Mouse (Mus musculus) layer of hippocampus, adult 9-10 months (tissue): ENCODE measurements at regions not wholly inside any gene's neighbourhood (a gene's known extent, or its start where the extent isn't known, plus 50 kb on each side); places are given as distances from the start of the nearest gene placed in this dataset.
"Not testable (repeated sequence)": the region's sequence is repeated elsewhere in the genome, so short reads cannot be mapped to it uniquely, and the experiment has no call there.

ENCODE experiments used
- DNase-seq: peaks from one replicate; pipeline ENCODE4 v3.0.0; 2022; ENCODE audit warnings: low spot score

DNA sequence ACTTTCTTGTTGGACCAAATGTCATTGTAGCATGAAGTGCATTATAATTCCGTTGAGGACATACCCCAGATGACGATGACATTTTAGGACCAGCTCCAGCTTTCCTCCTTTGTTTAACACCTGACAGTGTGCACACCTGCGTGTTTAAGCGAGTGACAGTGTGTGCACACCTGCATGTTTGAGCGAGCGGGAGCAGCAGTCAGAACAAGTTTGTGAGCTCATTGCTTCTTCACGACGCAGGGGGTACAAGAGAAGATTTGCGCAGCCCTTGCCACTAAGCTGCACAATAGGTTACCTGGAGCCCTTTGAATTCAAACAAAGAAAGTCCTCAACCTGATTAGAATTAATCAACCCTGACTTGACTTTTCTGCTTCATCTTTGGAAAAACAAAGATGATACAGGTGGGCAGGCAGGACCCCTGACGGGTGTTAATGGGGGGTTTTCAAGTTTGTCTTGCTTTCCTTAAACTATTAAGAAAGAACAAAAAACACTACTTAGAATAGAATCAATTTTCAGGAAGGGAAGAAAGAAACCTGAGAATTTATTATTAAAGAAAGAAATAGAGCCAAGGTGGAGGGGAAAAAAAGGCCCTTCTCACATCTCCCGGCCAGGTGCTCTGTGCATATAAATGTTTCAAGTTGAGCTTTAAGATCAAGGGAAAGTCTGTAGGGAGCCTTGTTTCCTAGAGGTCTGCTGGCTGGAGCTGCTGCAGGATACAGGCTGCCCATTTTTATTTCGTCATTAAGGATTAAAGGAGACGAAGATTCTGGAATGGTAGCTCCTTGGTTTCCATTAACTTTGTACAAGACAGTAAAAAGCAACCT is 144.8 kb upstream of the Ttc29 start:
- no peak for DNase-seq

DNA sequence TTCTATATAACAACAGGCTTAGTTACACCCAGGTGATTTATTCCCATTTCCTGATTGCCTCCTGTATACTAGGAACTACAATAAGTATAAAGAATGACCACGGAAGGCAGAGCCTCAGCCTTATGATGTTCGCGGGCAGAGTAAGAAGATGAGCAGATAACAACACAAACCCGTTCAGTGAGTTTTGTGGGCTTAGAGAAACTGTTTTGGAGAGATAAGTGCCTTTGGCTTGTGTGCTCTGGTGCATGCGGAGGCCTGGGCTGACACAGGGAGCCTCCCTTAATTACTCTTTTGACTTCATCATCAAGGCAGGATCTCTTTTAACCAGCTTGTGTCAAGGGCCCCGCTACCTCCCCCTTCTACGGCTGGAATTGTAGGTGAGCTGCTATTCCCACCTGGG is 139.3 kb upstream of the Ttc29 start:
- no peak for DNase-seq

DNA sequence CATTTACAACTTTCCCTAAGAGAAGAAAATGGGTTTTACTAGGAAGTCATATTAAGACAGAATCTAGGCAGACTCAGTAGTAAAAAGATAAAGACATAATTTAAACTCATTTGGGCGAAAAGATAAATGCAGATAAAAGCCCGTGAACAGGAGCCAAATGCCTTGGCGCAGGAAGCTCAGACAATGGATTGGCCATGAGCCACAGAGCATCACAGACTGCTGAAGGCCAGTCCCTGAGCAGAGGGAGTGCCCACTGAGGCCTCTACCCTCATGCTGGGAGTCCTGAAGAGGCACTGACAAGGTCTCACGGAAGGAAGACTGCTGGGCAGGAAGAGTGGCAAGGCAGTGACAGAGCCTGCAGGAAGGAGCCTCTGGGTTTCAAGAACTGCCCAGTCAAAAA is 136.0 kb upstream of the Ttc29 start:
- DNase-seq = no peak

DNA sequence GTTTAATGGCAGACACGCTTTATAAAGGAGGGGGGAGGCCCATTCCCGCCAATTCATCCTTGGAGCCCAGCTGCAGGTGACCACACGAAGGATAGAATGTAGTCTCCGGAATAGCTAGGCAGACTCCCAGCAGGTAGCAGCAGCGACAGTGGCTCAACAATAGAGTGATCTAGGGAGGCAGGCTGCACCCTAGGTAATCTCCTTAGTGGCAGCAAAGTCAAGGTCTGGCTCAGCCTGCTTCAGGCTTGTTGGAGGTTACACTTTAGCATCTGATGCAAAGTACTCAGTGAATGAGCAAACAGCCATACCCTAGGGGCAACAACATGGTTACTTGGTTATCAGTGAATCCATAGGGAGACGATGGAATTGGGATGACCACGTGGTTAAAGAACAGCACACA is 131.7 kb upstream of the Ttc29 start:
- not testable (repeated sequence) for DNase-seq

DNA sequence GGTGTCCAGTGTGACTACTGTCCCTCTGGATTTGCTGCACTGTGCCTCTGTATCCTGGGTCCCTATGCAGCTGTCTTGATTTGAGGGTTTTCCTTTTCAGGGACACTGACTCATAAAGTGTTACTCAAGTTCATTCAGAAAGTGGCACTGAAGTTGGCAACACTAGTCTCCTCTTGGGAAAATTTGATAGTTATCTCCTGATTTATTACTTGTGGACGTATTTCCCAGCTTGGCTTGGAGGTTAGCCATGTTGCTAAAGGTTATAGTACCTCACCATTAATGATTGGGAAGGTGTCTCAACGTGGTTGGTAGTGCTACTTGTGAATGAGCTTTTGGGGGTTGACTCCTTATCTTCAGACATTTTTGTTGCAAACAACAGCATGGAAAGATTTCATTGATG is 130.1 kb upstream of the Ttc29 start:
- no peak for DNase-seq

DNA sequence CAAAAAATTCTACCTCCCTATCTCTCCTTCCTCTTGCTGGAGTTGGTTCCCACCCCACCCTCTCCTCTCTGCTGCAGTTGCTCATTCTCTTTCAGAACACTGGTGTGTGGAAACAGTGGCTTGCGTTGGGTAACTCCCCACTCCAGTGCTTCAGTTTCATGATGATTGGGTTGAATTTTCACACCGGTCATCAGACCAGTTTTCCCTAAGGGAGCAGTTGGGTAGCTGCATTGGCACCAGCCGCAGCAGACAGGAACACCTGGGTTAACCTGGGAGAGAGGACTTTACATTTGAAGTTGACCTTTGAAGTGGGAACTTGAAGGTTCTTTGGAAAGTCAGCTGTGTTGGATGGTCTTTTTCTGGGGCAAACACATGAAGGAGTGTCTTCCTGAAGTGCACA is 126.7 kb upstream of the Ttc29 start:
- no peak for DNase-seq

DNA sequence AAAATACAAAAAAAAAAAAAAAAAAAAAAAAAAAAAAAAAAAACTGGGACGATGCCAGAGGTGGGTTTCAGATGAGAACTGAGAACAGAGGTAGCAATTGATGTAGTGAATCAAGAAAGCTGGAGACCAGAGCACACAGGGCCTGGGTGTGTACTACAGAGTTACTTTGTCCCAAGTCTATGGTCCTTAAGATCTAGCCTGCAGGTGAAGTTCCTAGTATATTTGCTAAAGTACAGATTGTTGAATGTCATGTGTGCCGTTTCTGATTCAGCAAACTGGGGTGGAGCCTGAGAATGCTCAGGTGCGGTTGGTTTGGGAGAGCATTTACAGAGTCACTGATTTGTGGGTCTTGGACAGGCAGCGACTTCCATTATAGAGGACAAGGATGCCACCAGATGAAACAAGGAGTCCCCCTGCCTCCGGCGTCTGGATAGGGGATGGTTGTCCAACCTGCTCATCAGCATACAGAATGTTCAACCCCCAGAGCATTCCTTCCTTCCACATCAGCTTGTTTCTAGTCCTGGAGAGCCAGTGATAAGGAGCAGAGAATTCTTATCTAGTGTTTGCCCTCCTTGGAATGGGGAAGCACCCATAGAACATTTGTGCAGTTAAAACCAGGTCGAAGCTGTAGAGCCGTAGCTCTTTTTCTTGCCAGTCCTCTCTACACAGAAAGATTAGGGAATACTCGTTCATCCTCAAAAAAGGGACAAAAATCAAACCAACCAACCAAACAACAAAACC is 122.5 kb upstream of the Ttc29 start:
- DNase-seq = no peak

DNA sequence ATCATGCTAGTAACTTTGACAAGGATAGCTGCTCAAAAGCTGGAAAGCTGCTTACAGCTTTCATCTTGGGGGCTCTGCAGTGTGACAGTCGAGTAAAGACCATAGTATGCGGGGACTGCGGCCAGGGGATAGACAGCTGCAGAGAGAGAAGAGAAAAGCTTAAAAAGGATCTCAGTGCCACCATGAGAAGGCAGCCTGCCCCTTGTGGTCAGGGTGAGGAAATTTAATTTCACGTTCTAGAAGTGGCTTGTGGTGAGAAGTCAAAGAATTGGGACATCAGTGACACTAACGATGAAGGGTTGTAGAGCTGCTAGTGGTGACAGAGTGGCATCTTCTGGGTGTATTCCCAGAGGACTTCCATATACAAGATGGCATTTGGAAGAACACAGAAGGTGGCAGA is 116.7 kb upstream of the Ttc29 start:
- DNase-seq = no peak

DNA sequence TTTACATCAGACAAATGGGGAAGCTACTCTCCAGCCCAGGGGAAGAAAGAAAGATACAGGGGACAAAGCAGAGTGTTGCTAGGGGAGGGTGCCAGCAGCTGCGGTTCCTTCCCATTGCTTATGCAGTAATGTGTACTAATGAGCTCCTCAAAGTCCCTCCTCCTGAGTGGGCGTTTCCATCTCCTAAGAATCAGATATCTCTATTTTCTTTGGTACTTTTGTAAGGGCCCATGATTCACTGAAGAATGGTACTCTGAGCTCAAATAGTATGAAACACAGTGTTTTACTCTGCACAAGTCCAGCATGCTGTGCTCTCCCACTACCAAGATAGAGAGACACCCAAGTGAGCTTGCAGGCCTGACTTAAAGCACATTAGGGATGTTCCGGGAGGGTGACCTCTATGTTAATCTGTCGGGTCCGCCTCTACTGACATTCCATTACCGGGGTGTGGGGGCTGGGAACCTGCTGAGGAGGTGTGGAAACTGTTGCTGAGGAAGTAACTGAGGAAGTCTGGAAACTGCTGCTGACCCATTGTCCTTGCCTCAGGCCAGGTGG is 114.8 kb upstream of the Ttc29 start:
- no peak for DNase-seq

DNA sequence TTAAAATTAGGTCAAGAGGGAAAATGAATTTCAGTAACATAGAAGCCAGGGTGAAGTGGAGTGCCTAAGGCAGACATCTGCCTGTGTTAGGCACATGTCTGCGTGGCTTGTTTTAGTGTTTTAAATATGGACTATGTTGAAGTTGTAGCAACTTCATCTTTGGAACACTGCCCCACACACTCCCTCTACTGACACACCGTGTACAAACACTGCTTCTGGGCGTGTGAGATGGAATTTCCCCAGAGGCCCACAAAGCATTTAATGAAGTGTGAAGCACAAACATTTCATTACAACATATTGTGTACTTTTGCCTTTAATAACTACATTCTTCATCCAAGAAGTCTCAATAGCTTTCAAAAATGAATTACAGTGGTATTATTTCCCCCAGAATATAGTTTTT is 114.0 kb upstream of the Ttc29 start:
- no peak for DNase-seq

DNA sequence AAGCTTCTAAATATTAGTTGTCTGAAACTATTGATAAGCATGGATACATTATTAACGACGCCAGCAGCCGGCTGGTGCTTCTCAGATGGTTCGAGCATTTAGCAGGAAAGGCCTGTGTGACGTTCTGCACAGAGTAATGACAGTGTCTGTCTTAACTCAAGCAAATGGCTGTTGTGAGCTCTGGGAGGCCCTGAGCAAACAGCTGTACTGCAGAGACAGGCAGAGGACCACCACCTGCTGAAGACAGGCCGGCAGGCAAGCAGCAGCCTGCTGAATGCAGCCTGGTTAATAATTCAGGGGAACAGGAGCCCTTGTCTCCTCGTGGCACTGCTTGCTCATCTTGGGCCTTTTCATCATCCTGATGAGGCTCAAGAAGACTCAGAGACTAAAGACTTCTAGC is 105.8 kb upstream of the Ttc29 start:
- no peak for DNase-seq

DNA sequence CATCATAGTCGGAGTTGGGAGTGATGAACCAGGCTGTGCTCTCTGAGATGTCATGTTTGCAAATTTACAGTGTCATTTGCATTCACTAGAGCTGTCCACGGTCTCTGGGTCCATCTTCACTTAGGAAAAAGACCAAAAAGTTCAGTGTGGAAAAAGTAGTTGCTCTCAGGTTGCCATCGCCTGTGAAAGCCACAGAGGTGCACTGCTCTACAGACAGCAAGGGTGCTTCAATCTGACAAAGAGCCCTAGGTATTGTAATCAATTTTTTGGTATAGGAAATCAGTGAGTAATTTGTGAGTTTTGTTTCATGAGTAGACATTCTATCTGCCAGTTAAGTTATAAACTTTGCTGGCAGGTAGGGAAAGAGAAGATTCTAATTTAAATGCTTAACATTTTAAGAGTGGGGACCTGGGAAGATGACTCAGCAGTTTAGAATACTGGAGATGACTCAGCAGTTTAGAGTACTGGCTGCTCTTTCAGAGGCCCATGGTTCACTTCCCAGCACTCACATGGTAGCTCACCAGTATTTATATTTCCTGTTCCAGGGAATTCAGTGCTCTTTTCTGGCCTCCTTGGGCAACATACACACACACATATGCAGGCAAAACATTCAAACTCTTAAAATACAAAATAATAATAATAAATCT is 103.0 kb upstream of the Ttc29 start:
- no peak for DNase-seq

DNA sequence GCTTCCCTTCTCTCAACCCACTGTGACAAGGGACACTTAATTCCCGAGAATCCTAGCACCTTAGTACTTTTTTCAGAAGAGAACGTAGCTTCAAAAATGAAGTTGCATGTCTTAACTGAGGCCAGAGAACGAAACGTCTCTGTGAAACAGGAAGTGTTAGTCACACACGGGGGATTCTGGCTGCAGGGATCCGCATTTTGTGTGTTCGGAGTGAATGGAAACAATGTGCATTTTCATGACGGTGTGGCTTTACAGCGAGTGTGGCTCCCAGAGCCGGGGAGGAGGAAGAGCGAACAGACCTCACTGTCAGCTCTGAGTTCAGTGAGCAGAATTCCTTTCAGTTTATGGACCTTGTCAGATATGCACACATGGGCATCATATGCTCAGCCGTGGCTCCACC is 100.0 kb upstream of the Ttc29 start:
- DNase-seq = no peak

DNA sequence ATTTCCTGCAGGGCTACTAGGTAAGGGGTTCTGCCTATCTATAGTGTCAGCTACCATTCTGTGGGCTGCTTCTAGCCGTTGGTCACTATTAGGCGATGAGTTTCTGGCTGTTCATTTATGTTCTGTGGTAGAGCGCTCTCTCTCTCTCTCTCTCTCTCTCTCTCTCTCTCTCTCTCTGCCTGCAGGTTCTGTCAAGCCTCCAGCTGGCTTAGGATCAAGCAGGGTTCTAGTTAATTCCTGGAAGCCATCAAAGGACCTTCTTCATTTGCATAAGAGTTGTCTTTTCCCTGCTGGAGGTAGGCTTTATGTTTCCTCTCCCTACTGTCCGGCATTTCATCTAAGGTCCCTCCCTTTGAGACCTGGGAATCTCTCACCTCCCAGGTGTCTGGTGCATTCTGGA is 98.6 kb upstream of the Ttc29 start:
- DNase-seq = no peak

DNA sequence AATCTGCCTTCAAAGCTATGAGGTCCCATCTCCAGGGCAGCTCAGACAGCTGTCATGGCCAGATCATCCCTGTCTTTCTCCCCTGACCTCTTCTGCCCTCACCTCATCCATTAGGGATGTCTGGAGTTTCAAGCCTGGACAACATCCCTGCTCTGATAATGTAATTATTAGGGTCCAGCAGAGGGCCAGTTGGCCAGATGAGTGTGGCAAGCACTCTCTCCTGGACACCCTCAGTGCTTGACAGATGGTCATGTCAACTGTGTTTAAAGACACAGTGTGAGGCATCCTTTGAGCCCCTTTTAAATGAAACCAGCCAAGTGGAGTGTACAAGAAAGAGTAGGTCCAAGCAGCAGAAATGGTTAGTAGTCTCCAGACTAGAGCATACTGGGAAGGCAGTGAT is 95.9 kb upstream of the Ttc29 start:
- no peak for DNase-seq

DNA sequence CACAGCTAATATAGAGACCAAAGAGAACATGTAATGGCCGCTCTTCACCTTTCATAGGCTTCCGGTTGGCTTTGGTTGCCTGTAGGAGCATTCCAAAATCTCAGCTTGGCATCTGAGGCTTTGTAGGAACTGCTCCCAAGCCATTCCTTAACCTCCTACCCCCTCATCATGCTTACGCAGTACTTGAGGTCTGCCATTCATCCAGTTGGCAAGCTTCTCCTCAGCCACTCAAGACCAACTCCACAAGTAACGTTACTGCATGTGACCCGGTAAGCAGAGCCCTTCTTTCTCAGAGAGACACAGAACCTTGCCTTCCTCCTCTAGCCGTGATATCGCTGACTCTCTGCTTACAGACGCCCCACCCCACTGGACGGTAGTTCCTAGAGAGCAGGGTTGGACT is 94.6 kb upstream of the Ttc29 start:
- no peak for DNase-seq

DNA sequence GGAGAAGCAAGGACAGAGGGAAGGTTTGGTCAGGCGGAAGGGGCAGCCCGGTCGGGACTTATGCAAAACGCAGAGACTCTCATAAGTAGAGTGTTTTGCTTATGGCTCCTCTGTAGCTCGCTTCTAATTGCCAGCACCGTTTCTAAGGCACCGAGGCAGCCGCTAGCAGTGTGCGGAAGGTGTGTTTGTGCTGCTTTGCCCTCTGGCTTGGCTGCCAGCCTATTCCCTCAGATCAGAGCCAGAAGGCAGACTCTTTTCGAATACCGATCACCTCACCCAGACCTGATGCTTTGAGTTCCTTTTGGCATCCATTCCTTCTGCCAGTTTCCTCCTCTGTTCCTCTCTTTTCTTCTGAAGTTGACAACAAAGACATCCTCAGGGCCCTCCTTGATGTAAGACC is 93.4 kb upstream of the Ttc29 start:
- no peak for DNase-seq

DNA sequence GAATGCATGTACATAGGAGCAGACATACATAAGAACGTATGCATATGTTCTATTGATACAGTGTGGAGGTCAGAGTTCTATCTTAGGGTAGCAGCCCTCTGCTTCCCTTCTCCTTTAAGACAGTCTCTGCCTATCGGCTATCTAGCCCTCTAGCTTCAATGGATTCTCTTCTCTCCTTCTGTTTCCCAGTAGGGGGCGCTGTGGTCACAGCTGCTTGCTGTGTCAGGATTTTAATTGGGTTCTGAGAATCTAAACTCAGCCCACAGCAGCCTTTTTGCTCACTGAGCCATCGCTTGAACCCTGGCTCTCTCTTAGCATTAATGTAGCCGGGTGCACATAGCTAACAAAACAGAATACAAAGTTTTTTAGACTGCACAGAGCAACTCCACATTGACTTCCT is 88.8 kb upstream of the Ttc29 start:
- no peak for DNase-seq

DNA sequence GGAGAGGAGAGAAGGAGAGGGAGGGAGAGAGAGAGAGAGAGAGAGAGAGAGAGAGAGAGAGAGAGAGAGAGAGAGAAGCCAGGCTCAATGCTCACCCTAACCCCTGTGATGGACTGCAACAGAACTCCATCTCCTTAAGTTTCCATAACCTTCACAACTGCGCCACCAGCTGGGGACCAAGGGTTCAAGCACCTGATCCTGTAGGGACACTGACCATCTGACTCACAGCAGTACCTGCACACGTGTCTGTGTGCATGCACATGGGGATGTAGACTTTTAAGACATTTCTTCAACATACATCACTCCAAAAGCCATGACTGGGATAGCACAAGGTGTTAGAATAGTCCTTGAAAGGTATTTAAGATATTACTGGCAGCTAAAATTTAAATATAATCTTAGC is 85.2 kb upstream of the Ttc29 start:
- no peak for DNase-seq

DNA sequence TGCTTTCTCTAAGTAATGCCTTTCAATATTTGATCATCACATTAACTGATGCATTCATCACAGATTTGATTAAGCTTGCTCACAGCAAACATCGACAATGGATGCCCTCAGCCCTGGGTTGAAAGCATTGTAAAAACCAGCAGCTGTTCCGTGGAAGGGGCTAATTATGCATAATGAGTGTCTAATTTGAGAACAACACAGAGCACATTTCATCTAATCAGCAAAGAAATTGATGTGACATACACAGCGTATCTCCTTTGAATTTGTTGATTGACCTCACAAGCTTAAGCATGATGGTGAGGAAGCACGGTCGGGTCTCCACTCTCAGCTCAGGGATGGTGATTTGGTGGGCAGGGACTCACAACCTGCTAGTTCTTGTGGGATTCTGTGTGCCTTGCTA is 84.0 kb upstream of the Ttc29 start:
- DNase-seq = no peak

DNA sequence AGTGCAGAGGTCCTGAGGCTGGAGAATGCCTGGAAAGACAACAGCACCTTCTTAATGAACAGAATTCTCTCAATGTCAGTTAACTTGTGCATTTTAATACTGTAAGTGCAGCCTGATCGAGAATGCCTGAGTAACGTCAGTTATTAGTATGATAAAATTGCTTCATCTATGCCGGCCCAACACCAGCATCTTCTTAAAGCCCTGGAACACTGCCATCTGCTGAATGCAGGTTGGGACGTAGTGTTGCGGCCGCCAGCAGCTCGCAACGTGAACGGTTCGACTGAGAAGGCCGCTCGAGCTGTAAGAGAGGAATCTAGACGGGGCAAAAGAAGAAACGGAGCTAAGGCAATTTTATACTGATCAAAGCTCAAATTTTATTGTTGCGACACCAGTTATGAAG is 73.6 kb upstream of the Ttc29 start:
- not testable (repeated sequence) for DNase-seq

DNA sequence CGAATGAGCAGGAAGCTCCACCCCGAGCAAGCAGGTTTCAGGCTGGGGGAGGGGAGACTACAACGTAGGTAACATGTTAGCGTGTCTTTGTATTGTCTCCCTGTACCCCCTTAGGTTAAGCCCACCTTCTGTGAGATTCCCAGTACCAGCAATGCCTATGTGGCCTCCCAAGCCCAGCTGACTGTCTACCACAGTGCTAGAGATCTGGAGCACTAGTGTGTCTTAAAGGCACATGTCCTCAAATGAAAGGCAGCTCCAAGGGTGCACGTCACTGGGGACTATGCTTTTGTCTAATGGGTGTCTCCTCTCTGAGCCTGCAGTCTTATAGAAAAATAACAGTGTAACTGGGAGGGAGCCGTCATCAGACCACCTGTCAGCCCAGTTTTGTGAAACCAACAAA is 65.9 kb upstream of the Ttc29 start:
- DNase-seq = no peak

DNA sequence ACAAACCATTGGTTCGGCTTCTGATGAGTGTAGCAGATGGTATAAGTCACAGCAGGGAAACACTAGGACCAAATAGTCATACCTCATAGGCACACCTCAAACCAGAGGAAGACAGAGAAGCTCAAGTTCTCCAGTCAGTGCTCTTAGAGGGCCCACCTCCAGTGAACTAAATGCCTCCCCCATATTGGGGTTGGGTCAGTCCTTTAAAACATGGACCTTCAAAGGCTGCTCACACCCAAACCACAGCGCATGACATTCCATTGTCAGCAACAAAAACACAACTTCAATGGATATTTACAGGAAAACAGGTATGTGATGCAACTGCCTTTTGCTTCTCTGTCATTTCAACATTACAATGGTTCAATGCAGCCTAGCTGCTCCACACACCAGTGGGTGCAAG is 65.1 kb upstream of the Ttc29 start:
- DNase-seq = no peak
